Mouse (Mus musculus): Measurements from ENCODE around the gene Cgref1. TPM values are rescaled to one million over a fixed set of nuclear protein-coding genes. Genes with fewer than 3 reads are reported as not detected.

The Cgref1 gene
- 4.9 and 5.8 TPM in 2 replicates for polyA plus RNA-seq (2016; fragmentation: Nextera tagmentation; extraction: Ambion mirVana)

GRCm38 (mm10) chr5:30944956-30945781 is at the start of gene Cgref1:
Gene Cgref1, minus strand, starts transcription at chr5:30945591.
- peak; percentile 60 for DNase-seq (ENCODE audit: low spot score)
- 5% methylated on average over 44 of the region's 44 CpGs for WGBS
- peaks cover 51% of the 10 kb centered on the region for H3K27me3 ChIP-seq (ENCODE audit: low read depth, poor library complexity, severe bottlenecking)
- H3K4me3 ChIP-seq: peak within 1 kb of the TSS; percentile 64
- no peaks in the 10 kb centered on the region for H3K36me3 ChIP-seq
- no peaks in the 10 kb centered on the region for H3K9me3 ChIP-seq (replicated peaks)
- H3K4me1 ChIP-seq: peaks cover 28% of the 10 kb centered on the region
- peak within 1 kb of the TSS; percentile 81 for H3K27ac ChIP-seq (replicated peaks)

- Histone ChIP-seq H3K4me1 (no peaks in the 10 kb centered on the region), H3K9me3 (replicated peaks) (no peaks in the 10 kb centered on the region), H3K36me3 (no peaks in the 10 kb centered on the region), H3K27ac (replicated peaks) (no peak overlapping the region), H3K4me3 (no peak overlapping the region), H3K27me3 (ENCODE audit: low read depth, poor library complexity, severe bottlenecking) (no peaks in the 10 kb centered on the region)
- no peak for DNase-seq (ENCODE audit: low spot score)
- WGBS: 72% methylated on average over 3 of the region's 3 CpGs
Observed at GRCm38 (mm10) chr5:30994074-30994473, 48.7 kb upstream of the Cgref1 start.

- no peaks in the 10 kb centered on the region for H3K27me3 ChIP-seq (ENCODE audit: low read depth, poor library complexity, severe bottlenecking)
- H3K4me1 ChIP-seq: no peaks in the 10 kb centered on the region
- WGBS: 78% methylated on average over 5 of the region's 5 CpGs
- H3K36me3 ChIP-seq: no peaks in the 10 kb centered on the region
- no peak overlapping the region for H3K27ac ChIP-seq (replicated peaks)
- no peak overlapping the region for H3K4me3 ChIP-seq
- H3K9me3 ChIP-seq (replicated peaks): no peaks in the 10 kb centered on the region
- DNase-seq (ENCODE audit: low spot score): no peak
Observed at GRCm38 (mm10) chr5:30992980-30993676, 47.7 kb upstream of the Cgref1 start.

- Histone ChIP-seq H3K36me3 (no peaks in the 10 kb centered on the region), H3K27ac (replicated peaks) (no peak overlapping the region), H3K4me1 (no peaks in the 10 kb centered on the region), H3K4me3 (no peak overlapping the region), H3K9me3 (replicated peaks) (no peaks in the 10 kb centered on the region), H3K27me3 (ENCODE audit: low read depth, poor library complexity, severe bottlenecking) (no peaks in the 10 kb centered on the region)
- WGBS: 20% methylated on average over 2 of the region's 2 CpGs
- DNase-seq (ENCODE audit: low spot score): no peak
Observed at GRCm38 (mm10) chr5:30982357-30982756, 37.0 kb upstream of the Cgref1 start.

GRCm38 (mm10) chr5:30974870-30975656 is 29.7 kb upstream of the Cgref1 start:
- Histone ChIP-seq H3K36me3 (no peaks in the 10 kb centered on the region), H3K27me3 (ENCODE audit: low read depth, poor library complexity, severe bottlenecking) (peaks cover 27% of the 10 kb centered on the region), H3K4me1 (0 out of 2 replicates have a peak, but pooled peaks cover 3% of the 10 kb centered on the region), H3K9me3 (replicated peaks) (no peaks in the 10 kb centered on the region), H3K27ac (replicated peaks) (no peak overlapping the region), H3K4me3 (no peak overlapping the region)
- WGBS: 79% methylated on average over 9 of the region's 9 CpGs
- no peak for DNase-seq (ENCODE audit: low spot score)

- H3K9me3 ChIP-seq (replicated peaks): no peaks in the 10 kb centered on the region
- H3K36me3 ChIP-seq: no peaks in the 10 kb centered on the region
- no peak for DNase-seq (ENCODE audit: low spot score)
- H3K4me3 ChIP-seq: no peak overlapping the region
- peaks cover 61% of the 10 kb centered on the region for H3K27me3 ChIP-seq (ENCODE audit: low read depth, poor library complexity, severe bottlenecking)
- no peak overlapping the region for H3K27ac ChIP-seq (replicated peaks)
- WGBS: 81% methylated on average over 2 of the region's 2 CpGs
- no peaks in the 10 kb centered on the region for H3K4me1 ChIP-seq
Observed at GRCm38 (mm10) chr5:30969440-30969839, 24.0 kb upstream of the Cgref1 start.

- H3K4me3 ChIP-seq: no peak within 1 kb of the TSS
- H3K36me3 ChIP-seq: no peaks in the 10 kb centered on the region
- peaks cover 62% of the 10 kb centered on the region for H3K27me3 ChIP-seq (ENCODE audit: low read depth, poor library complexity, severe bottlenecking)
- no peaks in the 10 kb centered on the region for H3K9me3 ChIP-seq (replicated peaks)
- no peak for DNase-seq (ENCODE audit: low spot score)
- no peaks in the 10 kb centered on the region for H3K4me1 ChIP-seq
- 74% methylated on average over 8 of the region's 8 CpGs for WGBS
- no peak within 1 kb of the TSS for H3K27ac ChIP-seq (replicated peaks)
Observed at GRCm38 (mm10) chr5:30968416-30968815, 23.0 kb upstream of the Cgref1 start, which contains the start of gene Tcf23. Gene Tcf23, plus strand, starts transcription at chr5:30968662.

GRCm38 (mm10) chr5:30966189-30966588 is 20.8 kb upstream of the Cgref1 start:
- Histone ChIP-seq H3K36me3 (no peaks in the 10 kb centered on the region), H3K27me3 (ENCODE audit: low read depth, poor library complexity, severe bottlenecking) (peaks cover 70% of the 10 kb centered on the region), H3K4me1 (no peaks in the 10 kb centered on the region), H3K9me3 (replicated peaks) (no peaks in the 10 kb centered on the region), H3K27ac (replicated peaks) (no peak overlapping the region), H3K4me3 (no peak overlapping the region)
- DNase-seq (ENCODE audit: low spot score): no peak
- WGBS: 90% methylated on average over 4 of the region's 4 CpGs

GRCm38 (mm10) chr5:30963916-30964315 is 18.5 kb upstream of the Cgref1 start:
- H3K36me3 ChIP-seq: peaks cover under 1% of the 10 kb centered on the region
- H3K27ac ChIP-seq (replicated peaks): no peak overlapping the region
- no peak overlapping the region for H3K4me3 ChIP-seq
- peaks cover 7% of the 10 kb centered on the region for H3K4me1 ChIP-seq
- 33% methylated on average over 3 of the region's 3 CpGs for WGBS
- no peak for DNase-seq (ENCODE audit: low spot score)
- peaks cover 49% of the 10 kb centered on the region for H3K27me3 ChIP-seq (ENCODE audit: low read depth, poor library complexity, severe bottlenecking)
- no peaks in the 10 kb centered on the region for H3K9me3 ChIP-seq (replicated peaks)

- H3K27me3 ChIP-seq (ENCODE audit: low read depth, poor library complexity, severe bottlenecking): peaks cover 37% of the 10 kb centered on the region
- H3K27ac ChIP-seq (replicated peaks): no peak overlapping the region
- H3K36me3 ChIP-seq: peaks cover 19% of the 10 kb centered on the region
- H3K9me3 ChIP-seq (replicated peaks): no peaks in the 10 kb centered on the region
- DNase-seq (ENCODE audit: low spot score): no peak
- 82% methylated on average over 10 of the region's 10 CpGs for WGBS
- H3K4me3 ChIP-seq: no peak overlapping the region
- peaks cover 23% of the 10 kb centered on the region for H3K4me1 ChIP-seq
Observed at GRCm38 (mm10) chr5:30961545-30962505, 16.4 kb upstream of the Cgref1 start.

- 93% methylated on average over 2 of the region's 2 CpGs for WGBS
- peaks cover 31% of the 10 kb centered on the region for H3K27me3 ChIP-seq (ENCODE audit: low read depth, poor library complexity, severe bottlenecking)
- H3K4me3 ChIP-seq: peak overlapping the region; percentile 91
Observed at GRCm38 (mm10) chr5:30960814-30961213, 15.4 kb upstream of the Cgref1 start.

More at GRCm38 (mm10) chr5:30960814-30961213, 15.4 kb upstream of the Cgref1 start:
- Histone ChIP-seq H3K36me3 (peaks cover 23% of the 10 kb centered on the region), H3K9me3 (replicated peaks) (no peaks in the 10 kb centered on the region), H3K27ac (replicated peaks) (peak overlapping the region; percentile 90), H3K4me1 (peaks cover 23% of the 10 kb centered on the region)
- DNase-seq (ENCODE audit: low spot score): no peak
